Mouse (Mus musculus): ENCODE measurements at regions not wholly inside any gene's neighbourhood (a gene's known extent, or its start where the extent isn't known, plus 50 kb on each side); places are given as distances from the start of the nearest gene placed in this dataset.

GRCm38 (mm10) chr7:57881055-57881454, 371.2 kb upstream of the Gabra5 start:
- peak; percentile 99 for ATAC-seq (replicated peaks; ENCODE audit: low FRiP score, poor library complexity, severe bottlenecking)

All from erythroblast, adult 5-6 weeks (primary cell).